9 mouse cellular contexts compared by ENCODE assay signal in the genomic region with DNA sequence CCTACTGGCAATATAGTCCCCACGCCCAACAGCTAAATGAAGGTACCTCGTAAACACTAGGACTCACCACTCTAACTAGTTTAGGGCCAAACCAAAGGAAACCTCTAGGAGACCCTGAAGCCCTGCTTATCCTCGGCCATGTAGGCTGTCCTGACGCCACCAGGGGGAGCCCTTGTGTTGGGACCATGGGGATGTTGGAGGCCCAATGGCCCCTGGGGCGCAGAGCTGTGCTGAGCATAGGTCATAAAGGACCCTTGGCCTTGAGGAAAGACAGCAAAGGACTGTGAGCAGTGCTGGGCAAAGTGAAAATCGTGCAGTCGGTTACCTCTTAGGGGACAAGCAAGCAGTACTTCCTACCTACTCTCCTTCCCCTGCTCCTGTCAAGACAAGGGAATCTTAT. TPM values are rescaled to one million over a fixed set of nuclear protein-coding genes. Genes with fewer than 3 reads are reported as not detected.
A peak's percentile ranks its signal among the peaks of the same experiment; 100 is the strongest.
DNase-seq lines count a peak whose midpoint lies in the region; ATAC-seq and TF ChIP-seq lines count a peak whose summit lies in the region.
"Had no signal": no experiment of that assay in that cellular context is flagged by ENCODE, and none has a peak within 500 bp of the region (broad histone marks: within the 10 kb centered on the region; RNA-seq: fewer than 3 reads in every experiment).

No protein-coding gene starts in this region.

- DNase-seq in ES-E14 (ENCODE audit: low read depth, low spot score): peak; percentile 80
- DNase-seq in adrenal gland, postnatal 14 days: peak; percentile 92
- peak; percentile 59 for DNase-seq in embryo, embryonic 11.5 days (ENCODE audit: low read depth, low spot score)
- DNase-seq in layer of hippocampus, adult 18-20 months (ENCODE audit: low spot score in 2 of 2): peak; percentile 46 to 75
- peak; percentile 77 for DNase-seq in lung, postnatal 10 days
- DNase-seq in skeletal muscle tissue, adult 2 months (ENCODE audit: low read depth, low spot score): peak; percentile 21

- H3K4me2 ChIP-seq in heart, embryonic 15.5 days: no peak overlapping the region
- H3K4me2 ChIP-seq: limb, embryonic 13.5 days had no signal

- no peaks in the 10 kb centered on the region for H3K9me3 ChIP-seq in ES-E14 (ENCODE audit: control insufficient read depth, insufficient read depth, low read depth, low read length)
- no peaks in the 10 kb centered on the region for H3K9me3 ChIP-seq in heart, embryonic 15.5 days (replicated peaks)
- H3K9me3 ChIP-seq: limb, embryonic 13.5 days had no signal

- peak; percentile 71; the same call in 1 of the 2 replicates for ATAC-seq in heart, embryonic 15.5 days (replicated peaks; ENCODE audit: insufficient number of reproducible peaks, insufficient read depth, low FRiP score, low read depth)
- ATAC-seq in erythroblast, adult 5-6 weeks (replicated peaks; ENCODE audit: low FRiP score, poor library complexity, severe bottlenecking): no peak; the same call in 1 of the 2 replicates

- H3K9ac ChIP-seq in ES-E14 (ENCODE audit: insufficient read depth, low read depth, low read length, poor library complexity, severe bottlenecking): no peak overlapping the region
- no peak overlapping the region for H3K9ac ChIP-seq in heart, embryonic 15.5 days
- H3K9ac ChIP-seq: limb, embryonic 13.5 days had no signal

- 28% methylated on average over 7 of the region's 7 CpGs for WGBS in heart, embryonic 15.5 days

- no peak overlapping the region for H3K4me3 ChIP-seq in ES-E14 (ENCODE audit: insufficient read depth in 1 of 2, low read depth in 1 of 2, low read length in 2 of 2, poor library complexity in 1 of 2, severe bottlenecking in 1 of 2)
- H3K4me3 ChIP-seq in heart, embryonic 15.5 days: no peak overlapping the region
- H3K4me3 ChIP-seq: limb, embryonic 13.5 days had no signal

- no peaks in the 10 kb centered on the region for H3K36me3 ChIP-seq in ES-E14 (ENCODE audit: control insufficient read depth, insufficient read depth, low read length, poor library complexity, severe bottlenecking)
- H3K36me3 ChIP-seq in heart, embryonic 15.5 days: no peaks in the 10 kb centered on the region
- H3K36me3 ChIP-seq: limb, embryonic 13.5 days had no signal

- no peak overlapping the region for H3K27ac ChIP-seq in ES-E14 (ENCODE audit: insufficient read depth, low read depth, low read length, poor library complexity, severe bottlenecking)
- no peak overlapping the region for H3K27ac ChIP-seq in heart, embryonic 15.5 days
- H3K27ac ChIP-seq: limb, embryonic 13.5 days had no signal

- no peaks in the 10 kb centered on the region; a peak in 1 of 4 replicates for H3K4me1 ChIP-seq in ES-E14 (ENCODE audit: control insufficient read depth in 2 of 2, insufficient read depth in 2 of 2, low read length in 2 of 2, poor library complexity in 1 of 2)
- H3K4me1 ChIP-seq in heart, embryonic 15.5 days (replicated peaks): peaks cover 3% of the 10 kb centered on the region; the same call in 1 of the 2 replicates

- peaks cover 5% of the 10 kb centered on the region; the same call in 1 of the 2 replicates for H3K27me3 ChIP-seq in heart, embryonic 15.5 days

- in situ Hi-C loops in ES-E14 (cut with MboI; ENCODE audit: low sequenced_read_pairs in 2 of 2, unreplicated experiment in 2 of 2): no loop called here

TF ChIP-seq in ES-E14, 5 proteins besides CTCF, POLR2A, EP300 and RAD21:
- TF ChIP-seq ZC3H11A (IDR thresholded peaks at IDR 0.05; ENCODE audit: borderline replicate concordance, low read depth, low read length) (peak; percentile 73; the same call in 1 of the 2 replicates), CHD2 (IDR thresholded peaks at IDR 0.05; ENCODE audit: low read depth, low read length) (no peak), ZNF384 (IDR thresholded peaks at IDR 0.05; ENCODE audit: low read depth, low read length) (no peak), MAFK (IDR thresholded peaks at IDR 0.05; ENCODE audit: insufficient read depth, low read depth, low read length) (no peak)

RNA-seq across cellular contexts. Expression of a gene that starts 1.6 kb away (rescaled TPM):
- total RNA-seq in ES-E14 (2012; rRNA removed): 0.05 and 0.09 TPM in 2 replicates
- total RNA-seq in adrenal gland, postnatal 14 days (2021): 0.19 and 0.41 TPM in 2 replicates
- 0.14 and 0.55 TPM in 2 replicates for polyA plus RNA-seq in heart, embryonic 15.5 days (2015; fragmentation: Nextera tagmentation; extraction: Ambion mirVana)
- total RNA-seq in layer of hippocampus, adult 18-20 months (2021): 1 to 10 TPM; 2.6 TPM
- total RNA-seq in erythroblast, adult 5-6 weeks (2015; ENCODE audit: low replicate concordance): not detected in 2 replicates
- total RNA-seq in erythroblast, adult 5-6 weeks (2017; ENCODE audit: low replicate concordance): not detected in 2 replicates

RNA-seq across cellular contexts. Expression of a gene that starts 35.5 kb away (rescaled TPM):
- total RNA-seq in ES-E14 (2012; rRNA removed): 0.22 and 0.26 TPM in 2 replicates
- total RNA-seq in adrenal gland, postnatal 14 days (2021): 0.64 and 20.3 TPM in 2 replicates
- 0.10 TPM in 1 of 2 replicates, not detected in the other for polyA plus RNA-seq in heart, embryonic 15.5 days (2015; fragmentation: Nextera tagmentation; extraction: Ambion mirVana)
- not detected for total RNA-seq in layer of hippocampus, adult 18-20 months (2021)
- total RNA-seq in erythroblast, adult 5-6 weeks (2015; ENCODE audit: low replicate concordance): not detected in 2 replicates
- total RNA-seq in erythroblast, adult 5-6 weeks (2017; ENCODE audit: low replicate concordance): not detected in 2 replicates
- polyA plus RNA-seq: limb, embryonic 13.5 days had no signal

RNA-seq across cellular contexts. Expression of a gene that starts 54.6 kb away (rescaled TPM):
- total RNA-seq in ES-E14 (2012; rRNA removed): not detected in 2 replicates
- total RNA-seq in adrenal gland, postnatal 14 days (2021): not detected in 2 replicates
- not detected in 2 replicates for polyA plus RNA-seq in heart, embryonic 15.5 days (2015; fragmentation: Nextera tagmentation; extraction: Ambion mirVana)
- total RNA-seq in layer of hippocampus, adult 18-20 months (2021): not detected
- total RNA-seq in erythroblast, adult 5-6 weeks (2015; ENCODE audit: low replicate concordance): not detected in 2 replicates
- not detected in 2 replicates for total RNA-seq in erythroblast, adult 5-6 weeks (2017; ENCODE audit: low replicate concordance)
- polyA plus RNA-seq: limb, embryonic 13.5 days had no signal

Comparison
In these comparisons a context has a peak if more than half of its experiments do, and no peak if none do; other contexts are left out.
1. DNase-seq: peak in every context shown above with its lines; median percentile 92 in adrenal gland, postnatal 14 days; 80 in ES-E14; 77 in lung, postnatal 10 days; 60 in layer of hippocampus, adult 18-20 months; 59 in embryo, embryonic 11.5 days; 21 in skeletal muscle tissue, adult 2 months.